Mouse (Mus musculus): ENCODE results near the gene Lig1.

GRCm38 (mm10) chr7:13321424-13321823, 44.3 kb downstream of the Lig1 start:
- TF ChIP-seq CTCF (IDR thresholded peaks at IDR 0.05; ENCODE audit: control insufficient read depth, insufficient read depth, insufficient replicate concordance, low read depth, low read length) (no peak), POLR2A (IDR thresholded peaks at IDR 0.05; ENCODE audit: control insufficient read depth, low read depth, low read length) (no peak)

Data from testis, adult 2 months (tissue).